Mouse (Mus musculus) neural tube, embryonic 12.5 days (tissue): ENCODE results near the gene Golph3. TPM values are rescaled to one million over a fixed set of nuclear protein-coding genes. Genes with fewer than 3 reads are reported as not detected.
"Not testable (repeated sequence)": the region's sequence is repeated elsewhere in the genome, so short reads cannot be mapped to it uniquely, and the experiment has no call there.

ENCODE experiments used
- ATAC-seq: fragments of 200-750 bp; cut with Nextera tagmentation; 2 replicates; pipeline ENCODE4 v1.8.0; 2017; ENCODE audit warnings: low read depth, mild to moderate bottlenecking, moderate TSS enrichment, moderate library complexity; ENCODE audit not compliant: low FRiP score
- H3K27ac ChIP-seq: fragments of 300-500 bp; sonication (generic); 2 replicates; pipeline ENCODE4 v1.5.1; 2016
- H3K27me3 ChIP-seq: fragments of 300-500 bp; sonication (generic); replicated peaks from 2 replicates; pipeline ENCODE4 v1.6.1; 2016; ENCODE audit warnings: mild to moderate bottlenecking
- H3K36me3 ChIP-seq: fragments of 300-500 bp; sonication (generic); 2 replicates; pipeline ENCODE4 v1.6.1; 2016; ENCODE audit warnings: mild to moderate bottlenecking
- H3K4me1 ChIP-seq: fragments of 300-500 bp; sonication (generic); 2 replicates; pipeline ENCODE4 v1.6.1; 2016
- H3K4me2 ChIP-seq: fragments of 300-500 bp; sonication (generic); replicated peaks from 2 replicates; pipeline ENCODE4 v1.6.1; 2016; ENCODE audit warnings: mild to moderate bottlenecking
- H3K4me3 ChIP-seq: fragments of 300-500 bp; sonication (generic); 2 replicates; pipeline ENCODE4 v1.5.1; 2016
- H3K9ac ChIP-seq: fragments of 300-500 bp; sonication (generic); 2 replicates; pipeline ENCODE4 v1.6.1; 2016; ENCODE audit warnings: mild to moderate bottlenecking
- H3K9me3 ChIP-seq: fragments of 300-500 bp; sonication (generic); 2 replicates; pipeline ENCODE4 v1.6.1; 2016; ENCODE audit warnings: mild to moderate bottlenecking
- WGBS: fragments of 180-500 bp; shearing (Covaris S2); methylation state at CpG from one replicate; pipeline ENCODE4 v1.1.7; 2016; 5-methylcytosine and 5-hydroxymethylcytosine counted together
- polyA plus RNA-seq: library from polyadenylated mRNA; unstranded; fragments of >200 nt; fragmentation: Nextera tagmentation; extraction: Ambion mirVana; gene quantifications from 2 replicates; pipeline ENCODE4 v1.2.1, GENCODE M21; 2016

The Golph3 gene
- polyA plus RNA-seq, 1 experiment from 2014 or later, result 98.4 TPM

DNA sequence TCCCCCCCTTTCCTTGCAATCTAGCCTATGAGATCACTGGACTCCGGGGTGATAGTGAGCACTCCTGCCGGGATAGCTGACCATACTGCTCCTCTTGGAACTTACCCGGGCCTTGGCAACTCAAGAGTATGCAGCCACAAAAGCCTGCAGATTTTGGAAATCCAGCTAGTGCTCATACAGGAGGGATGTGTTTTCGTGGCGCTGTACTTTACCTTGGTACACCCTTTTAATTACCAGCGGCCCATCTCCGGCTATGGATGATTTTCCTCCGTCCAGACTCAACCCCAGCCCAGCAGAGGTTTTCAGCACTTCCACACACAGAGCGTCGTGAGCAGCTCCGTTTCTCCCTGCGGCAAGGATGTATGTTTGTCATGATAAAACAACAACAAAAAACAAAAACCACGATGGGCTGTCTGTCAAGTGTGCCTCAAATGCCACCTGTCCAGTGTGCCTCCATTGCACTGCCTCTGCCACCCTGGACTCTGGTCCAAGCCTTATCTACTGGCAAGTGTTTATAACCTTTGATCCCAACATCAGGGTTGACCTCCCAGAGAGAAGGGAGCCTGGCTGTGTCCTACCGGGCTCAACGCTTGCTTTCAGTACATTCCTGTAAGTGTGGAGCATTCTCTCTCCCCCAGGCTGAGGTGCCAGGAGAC, 44.3 kb downstream of the Golph3 start:
- Histone ChIP-seq H3K36me3 (no peaks in the 10 kb centered on the region), H3K9me3 (no peaks in the 10 kb centered on the region), H3K4me3 (no peak overlapping the region), H3K27me3 (no peaks in the 10 kb centered on the region), H3K27ac (no peak overlapping the region), H3K4me1 (peaks cover 28% of the 10 kb centered on the region), H3K4me2 (no peak overlapping the region), H3K9ac (no peak overlapping the region)
- 75% methylated on average over 15 of the region's 15 CpGs for WGBS
- ATAC-seq, result no peak

- H3K4me3 ChIP-seq, result no peak overlapping the region
- no peaks in the 10 kb centered on the region for H3K9me3 ChIP-seq
- no peaks in the 10 kb centered on the region for H3K27me3 ChIP-seq
- H3K4me1 ChIP-seq, result peaks cover 28% of the 10 kb centered on the region
- ATAC-seq, result peak; percentile 93
- H3K36me3 ChIP-seq, result no peaks in the 10 kb centered on the region
- no peak overlapping the region for H3K27ac ChIP-seq
- H3K4me2 ChIP-seq, result no peak overlapping the region; the same call in 1 of the 2 replicates
- no peak overlapping the region for H3K9ac ChIP-seq
- 20% methylated on average over 3 of the region's 3 CpGs for WGBS
These were observed 44.8 kb downstream of the Golph3 start for GRCm38 (mm10) chr15:12366072-12366469.

DNA sequence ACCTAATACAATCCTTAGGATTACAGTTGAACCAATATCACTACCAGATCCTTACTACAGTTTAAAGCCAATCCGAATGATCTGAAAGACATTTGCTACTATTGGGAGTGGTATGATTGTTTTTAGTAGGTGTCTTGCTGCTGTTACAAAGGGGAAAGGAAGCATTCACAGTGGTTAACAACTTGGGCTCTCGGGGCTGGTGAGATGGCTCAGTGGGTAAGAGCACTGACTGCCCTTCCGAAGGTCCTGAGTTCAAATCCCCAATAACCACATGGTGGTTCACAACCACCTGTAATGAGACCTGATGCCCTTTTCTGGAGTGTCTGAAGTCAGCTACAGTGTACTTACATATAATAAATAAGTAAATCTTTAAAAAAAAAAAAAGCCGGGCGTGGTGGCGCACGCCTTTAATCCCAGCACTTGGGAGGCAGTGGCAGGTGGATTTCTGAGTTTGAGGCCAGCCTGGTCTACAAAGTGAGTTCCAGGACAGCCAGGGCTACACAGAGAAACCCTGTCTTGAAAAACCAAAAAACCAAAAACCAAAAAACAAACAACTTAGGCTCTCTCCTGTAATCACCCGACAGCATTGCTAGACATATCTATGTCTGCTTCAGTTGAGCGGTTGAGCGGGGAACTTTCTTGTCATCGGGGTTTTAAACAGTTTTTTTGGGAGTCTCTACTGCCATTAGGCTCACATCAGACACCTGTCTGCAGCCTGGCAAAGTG, 45.5 kb downstream of the Golph3 start:
- H3K36me3 ChIP-seq, H3K4me3 ChIP-seq, H3K27ac ChIP-seq, ATAC-seq, H3K4me2 ChIP-seq, H3K9me3 ChIP-seq, H3K9ac ChIP-seq, H3K27me3 ChIP-seq: not testable (repeated sequence)
- peaks cover 28% of the 10 kb centered on the region for H3K4me1 ChIP-seq
- WGBS, result 89% methylated on average over 11 of the region's 11 CpGs

DNA sequence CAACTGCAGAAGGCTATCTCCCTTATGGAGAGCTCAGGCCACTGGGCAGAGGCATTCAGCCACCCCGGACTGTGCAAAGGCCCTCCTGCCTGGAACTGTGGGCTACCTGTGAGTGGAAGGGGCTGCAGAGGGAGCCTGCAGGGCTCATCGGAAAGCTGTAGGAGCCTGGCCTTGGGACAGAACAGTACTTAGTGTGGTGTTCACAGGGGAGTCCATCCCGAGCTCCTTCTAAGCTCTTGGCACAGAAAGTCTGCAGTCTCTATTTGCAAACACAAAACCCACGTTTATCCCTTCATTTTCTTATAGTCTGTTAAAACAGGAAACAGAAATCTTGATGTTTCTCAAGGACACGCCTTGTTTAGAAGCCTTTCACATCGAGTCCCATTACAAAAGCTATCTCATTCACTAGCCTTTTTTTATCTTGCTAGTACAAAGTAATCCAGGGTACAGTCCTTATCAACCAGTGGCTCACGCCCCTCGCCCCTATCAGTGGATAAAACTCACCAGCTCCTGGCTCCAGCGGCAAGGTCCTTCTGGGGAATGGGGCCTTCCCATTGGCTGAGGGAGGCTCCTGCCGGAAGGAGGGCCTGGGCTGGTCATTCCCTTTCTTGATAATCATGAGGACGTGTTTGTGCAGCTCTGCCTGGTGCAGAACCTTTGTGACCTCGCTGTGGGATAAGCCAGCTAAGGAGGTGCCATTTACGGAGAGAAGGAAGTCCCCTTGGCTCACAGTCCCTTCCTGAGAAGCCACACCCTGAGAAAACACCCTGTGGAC, 46.2 kb downstream of the Golph3 start:
- no peaks in the 10 kb centered on the region for H3K36me3 ChIP-seq
- H3K9ac ChIP-seq, result no peak overlapping the region
- H3K27me3 ChIP-seq, result no peaks in the 10 kb centered on the region
- no peak for ATAC-seq
- H3K27ac ChIP-seq, result no peak overlapping the region
- peaks cover 28% of the 10 kb centered on the region for H3K4me1 ChIP-seq
- H3K4me2 ChIP-seq, result no peak overlapping the region
- 60% methylated on average over 13 of the region's 13 CpGs for WGBS
- no peaks in the 10 kb centered on the region for H3K9me3 ChIP-seq
- H3K4me3 ChIP-seq, result no peak overlapping the region

DNA sequence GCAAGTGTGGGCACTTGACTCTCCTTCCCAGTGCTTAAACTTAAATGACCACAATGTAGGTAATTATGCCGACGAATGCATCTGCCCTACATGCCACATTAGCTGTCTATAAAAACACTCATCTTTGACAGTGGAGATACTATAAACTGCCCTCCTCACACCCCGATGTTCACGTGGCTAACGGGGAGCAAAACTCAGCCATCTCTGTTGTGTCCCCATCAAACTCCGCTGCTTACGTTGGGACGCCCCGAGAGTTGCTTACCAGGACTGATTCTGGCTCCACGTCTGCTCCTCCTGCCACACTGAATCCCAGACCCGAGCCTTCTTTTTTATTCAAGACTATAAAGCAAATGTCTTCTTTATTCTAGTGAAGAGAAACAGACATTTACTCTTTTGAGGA, 47.1 kb downstream of the Golph3 start:
- Histone ChIP-seq H3K9ac (no peak overlapping the region), H3K27ac (no peak overlapping the region), H3K9me3 (no peaks in the 10 kb centered on the region), H3K27me3 (no peaks in the 10 kb centered on the region; the same call in 1 of the 2 replicates), H3K4me3 (no peak overlapping the region), H3K36me3 (no peaks in the 10 kb centered on the region), H3K4me1 (peaks cover 28% of the 10 kb centered on the region), H3K4me2 (no peak overlapping the region)
- ATAC-seq, result no peak
- 52% methylated on average over 11 of the region's 11 CpGs for WGBS

GRCm38 (mm10) chr15:12368850-12369249, 47.6 kb downstream of the Golph3 start:
- 88% methylated on average over 4 of the region's 4 CpGs for WGBS
- H3K9me3 ChIP-seq, result no peaks in the 10 kb centered on the region
- no peaks in the 10 kb centered on the region; the same call in 1 of the 2 replicates for H3K27me3 ChIP-seq
- H3K36me3 ChIP-seq, result no peaks in the 10 kb centered on the region
- H3K4me1 ChIP-seq, result peaks cover 28% of the 10 kb centered on the region
- no peak for ATAC-seq
- H3K27ac ChIP-seq, result no peak overlapping the region
- H3K4me3 ChIP-seq, result no peak overlapping the region
- H3K9ac ChIP-seq, result no peak overlapping the region
- no peak overlapping the region for H3K4me2 ChIP-seq

DNA sequence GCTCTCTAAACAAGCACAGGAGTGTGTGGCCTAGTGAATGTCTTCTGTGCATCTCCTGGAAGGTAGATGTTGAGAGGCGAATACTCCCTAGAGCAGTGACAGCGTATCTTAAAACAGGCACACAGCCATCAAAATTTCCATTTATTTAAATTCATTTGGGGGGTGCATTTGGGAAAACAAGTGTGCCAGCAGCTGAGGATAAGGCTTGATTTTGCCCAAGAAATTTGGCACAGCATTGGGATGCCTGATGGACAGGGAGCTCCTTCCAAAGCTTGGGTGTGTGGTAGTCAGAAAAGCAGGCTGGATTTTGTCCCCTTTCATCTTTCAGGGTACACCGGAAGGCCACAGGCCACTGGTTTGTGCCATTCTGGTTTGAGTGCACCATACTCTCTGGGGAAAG, 48.8 kb downstream of the Golph3 start:
- no peak overlapping the region for H3K4me3 ChIP-seq
- H3K9me3 ChIP-seq, result no peaks in the 10 kb centered on the region
- no peak for ATAC-seq
- no peaks in the 10 kb centered on the region for H3K36me3 ChIP-seq
- no peaks in the 10 kb centered on the region; the same call in 1 of the 2 replicates for H3K27me3 ChIP-seq
- H3K9ac ChIP-seq, result no peak overlapping the region
- H3K4me2 ChIP-seq, result no peak overlapping the region
- WGBS, result 95% methylated on average over 3 of the region's 3 CpGs
- H3K4me1 ChIP-seq, result peaks cover 28% of the 10 kb centered on the region
- no peak overlapping the region for H3K27ac ChIP-seq

GRCm38 (mm10) chr15:12371183-12371582, 49.9 kb downstream of the Golph3 start:
- Histone ChIP-seq H3K36me3 (no peaks in the 10 kb centered on the region), H3K27me3 (no peaks in the 10 kb centered on the region; the same call in 1 of the 2 replicates), H3K4me1 (peaks cover 29% of the 10 kb centered on the region), H3K9me3 (no peaks in the 10 kb centered on the region), H3K4me3 (no peak overlapping the region), H3K9ac (no peak overlapping the region), H3K27ac (no peak overlapping the region), H3K4me2 (no peak overlapping the region)
- WGBS, result 9% methylated on average over 8 of the region's 8 CpGs
- peak; percentile 18 for ATAC-seq

GRCm38 (mm10) chr15:12373496-12373895, 52.2 kb downstream of the Golph3 start:
- WGBS, result 81% methylated on average over 14 of the region's 14 CpGs

DNA sequence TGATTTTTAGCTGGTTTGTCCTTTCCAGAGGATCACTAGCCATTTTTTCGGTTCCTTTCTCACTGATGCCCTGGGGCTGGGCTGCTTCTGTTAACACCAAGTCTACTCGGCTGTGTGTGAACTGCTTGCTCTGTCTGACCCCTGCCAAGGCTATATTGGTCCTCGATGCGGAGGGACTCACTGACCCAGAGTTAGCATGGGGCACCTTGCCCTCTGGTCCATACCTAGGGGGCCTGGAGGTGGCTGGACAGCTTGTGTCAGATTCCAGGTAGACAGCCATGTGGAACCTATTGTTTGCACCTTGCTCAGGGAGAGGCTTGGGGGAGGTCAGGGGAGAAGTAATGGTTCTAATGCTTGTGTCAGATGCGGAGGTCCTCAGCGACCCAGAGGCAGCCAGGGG, 52.7 kb downstream of the Golph3 start:
- Histone ChIP-seq H3K4me3 (no peak overlapping the region), H3K9me3 (no peaks in the 10 kb centered on the region), H3K27ac (no peak overlapping the region), H3K4me1 (peaks cover 8% of the 10 kb centered on the region), H3K27me3 (no peaks in the 10 kb centered on the region; the same call in 1 of the 2 replicates), H3K4me2 (no peak overlapping the region), H3K36me3 (no peaks in the 10 kb centered on the region), H3K9ac (no peak overlapping the region)
- 87% methylated on average over 6 of the region's 6 CpGs for WGBS
- no peak for ATAC-seq

More at GRCm38 (mm10) chr15:12373496-12373895, 52.2 kb downstream of the Golph3 start:
- no peak overlapping the region for H3K4me3 ChIP-seq
- no peak overlapping the region for H3K4me2 ChIP-seq
- H3K9ac ChIP-seq, result no peak overlapping the region
- no peak overlapping the region for H3K27ac ChIP-seq
- no peaks in the 10 kb centered on the region; the same call in 1 of the 2 replicates for H3K27me3 ChIP-seq
- H3K36me3 ChIP-seq, result no peaks in the 10 kb centered on the region
- no peak for ATAC-seq
- H3K9me3 ChIP-seq, result no peaks in the 10 kb centered on the region
- H3K4me1 ChIP-seq, result peaks cover 10% of the 10 kb centered on the region

DNA sequence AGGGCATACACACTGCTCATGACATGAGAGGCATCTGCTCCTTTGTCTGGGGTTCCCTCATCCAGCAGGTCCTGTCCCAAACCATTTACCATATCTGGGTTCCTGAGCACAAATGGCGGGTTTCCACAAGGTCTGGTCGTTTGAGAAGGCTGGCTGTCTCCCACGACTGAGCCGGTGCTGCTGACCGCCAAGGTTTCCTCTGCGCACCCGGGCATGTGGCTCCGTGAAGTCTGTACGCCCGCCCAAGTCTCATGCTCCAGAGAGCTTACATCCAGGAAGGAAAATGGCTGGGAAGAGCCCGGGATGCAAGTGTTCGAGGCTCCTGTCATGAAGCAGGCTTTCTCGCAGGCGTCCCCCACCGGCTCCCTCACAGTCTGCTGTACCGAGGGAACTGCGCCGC, 53.7 kb downstream of the Golph3 start:
- no peak overlapping the region for H3K4me3 ChIP-seq
- no peak overlapping the region for H3K27ac ChIP-seq
- peak overlapping the region; percentile 58 for H3K4me2 ChIP-seq
- no peaks in the 10 kb centered on the region for H3K9me3 ChIP-seq
- 56% methylated on average over 18 of the region's 18 CpGs for WGBS
- no peak overlapping the region for H3K9ac ChIP-seq
- peaks cover 8% of the 10 kb centered on the region for H3K4me1 ChIP-seq
- H3K36me3 ChIP-seq, result no peaks in the 10 kb centered on the region
- H3K27me3 ChIP-seq, result no peaks in the 10 kb centered on the region; the same call in 1 of the 2 replicates
- no peak for ATAC-seq
